Mouse (Mus musculus): ENCODE measurements at regions not wholly inside any gene's neighbourhood (a gene's known extent, or its start where the extent isn't known, plus 50 kb on each side); places are given as distances from the start of the nearest gene placed in this dataset.

- in situ Hi-C loops (cut with MboI, MseI) = no loop called here
Measured at GRCm38 (mm10) chr13:91274131-91274530, 50.4 kb upstream of the Atg10 start.

DNA sequence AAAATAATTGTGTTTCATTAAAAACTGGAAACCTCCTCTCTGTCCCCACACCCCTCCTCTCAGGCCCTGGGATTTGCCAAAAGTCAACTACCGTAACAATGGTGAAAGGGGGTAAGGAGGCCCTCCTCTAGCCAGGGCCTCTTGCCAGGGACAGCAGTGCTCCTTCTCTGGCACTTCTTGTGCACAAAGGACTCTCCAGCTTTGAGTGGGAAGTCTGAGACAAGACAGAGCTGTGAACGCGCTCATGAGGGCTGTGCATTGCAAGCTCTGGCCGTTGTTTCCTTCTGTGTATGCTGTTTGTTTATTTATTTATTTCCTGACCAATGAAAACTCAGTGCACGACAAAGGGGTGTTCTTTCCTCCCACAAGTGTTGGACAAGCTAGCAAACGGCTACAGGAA, 50.8 kb upstream of the Atg10 start:
- in situ Hi-C loops (cut with MboI, MseI) = no loop called here

DNA sequence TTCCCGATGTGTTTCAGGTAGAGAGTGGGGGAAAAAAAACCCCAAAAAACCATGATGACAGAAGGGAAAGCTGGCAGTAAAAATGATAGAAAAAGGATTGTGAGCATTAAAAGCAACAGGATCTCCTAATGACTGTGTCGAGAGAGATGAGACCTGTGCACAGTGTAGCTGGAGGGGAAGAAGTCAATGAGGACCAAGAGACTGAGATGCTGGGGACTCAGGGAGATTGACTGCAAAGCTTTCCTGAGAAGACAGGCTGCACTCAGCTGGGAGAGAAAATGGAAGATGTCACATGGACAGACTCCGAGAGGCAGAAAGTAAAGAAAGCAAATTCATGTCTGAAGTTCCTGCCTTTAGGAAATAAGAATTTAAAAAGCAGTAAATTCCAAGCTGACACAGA, 55.7 kb upstream of the Atg10 start:
- in situ Hi-C loops (cut with MboI, MseI) = no loop called here

- in situ Hi-C loops (cut with MboI, MseI) = no loop called here
Measured at GRCm38 (mm10) chr13:91295552-91296170, 71.9 kb upstream of the Atg10 start.

DNA sequence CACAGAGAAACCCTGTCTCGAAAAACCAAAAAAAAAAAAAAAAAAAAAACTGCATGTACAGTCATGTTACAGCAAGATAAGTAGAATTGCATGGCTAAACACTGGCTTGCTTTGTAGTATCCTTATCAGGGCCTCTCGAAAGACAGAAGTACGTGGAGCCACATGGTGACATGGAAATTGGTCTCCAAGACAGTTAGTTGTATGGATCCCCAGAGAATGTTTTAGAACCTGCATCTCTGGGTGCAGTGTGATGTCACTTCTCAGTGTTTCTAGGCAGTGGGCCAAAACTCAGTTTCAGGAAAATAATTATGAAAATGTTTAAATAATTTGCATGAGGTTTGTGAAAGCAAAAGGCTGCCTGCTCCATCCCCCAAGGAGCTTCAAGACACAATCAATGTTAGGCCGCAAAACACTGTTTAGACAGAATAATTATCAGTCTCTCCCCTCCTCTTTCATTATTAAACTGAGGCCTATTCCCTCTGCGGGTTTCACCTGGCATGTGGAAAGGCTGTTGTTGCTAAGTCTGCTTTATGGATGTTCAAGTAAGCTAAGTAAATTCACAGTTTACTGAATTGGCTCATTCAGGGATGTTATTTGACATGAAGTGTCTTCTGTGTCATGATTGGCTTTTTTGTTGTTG, 72.9 kb upstream of the Atg10 start:
- in situ Hi-C loops (cut with MboI, MseI) = no loop called here

- in situ Hi-C loops (cut with MboI, MseI) = no loop called here
Measured at GRCm38 (mm10) chr13:91301849-91302248, 78.1 kb upstream of the Atg10 start.

DNA sequence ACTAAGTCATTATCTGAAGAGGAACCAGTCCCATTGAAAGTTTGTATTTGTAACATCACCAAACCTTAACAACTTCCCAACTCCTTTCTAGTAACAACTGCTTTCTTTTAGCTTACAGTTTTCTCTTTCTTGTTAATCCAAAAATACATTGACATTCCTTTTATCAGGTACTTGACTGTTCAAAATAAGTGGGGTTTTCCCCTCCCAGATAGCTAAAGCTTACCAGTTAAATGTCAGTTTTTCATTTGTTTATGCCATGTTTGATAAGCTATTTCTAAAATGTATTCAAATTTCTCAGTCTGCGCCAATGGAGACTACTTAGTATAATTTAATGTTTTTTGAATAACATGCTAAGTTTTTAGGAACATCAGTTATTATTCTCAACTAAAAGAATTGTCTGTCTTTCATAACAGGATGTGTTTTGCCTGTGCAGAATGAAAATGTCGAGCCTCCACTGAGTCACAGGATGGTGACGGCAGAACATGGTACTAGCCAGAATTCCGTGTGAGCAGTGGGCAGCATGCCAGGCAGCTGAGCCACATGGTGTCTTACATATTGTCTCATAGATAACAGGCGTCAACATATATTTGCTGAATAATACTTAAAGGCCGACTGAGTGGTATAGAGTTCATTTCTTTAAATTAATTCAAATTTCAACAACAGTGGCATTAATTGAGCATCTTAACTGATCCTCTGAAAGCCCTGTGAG, 82.1 kb upstream of the Atg10 start:
- in situ Hi-C loops (cut with MboI, MseI) = no loop called here

GRCm38 (mm10) chr13:91306545-91306944, 82.8 kb upstream of the Atg10 start:
- in situ Hi-C loops (cut with MboI, MseI) = no loop called here

DNA sequence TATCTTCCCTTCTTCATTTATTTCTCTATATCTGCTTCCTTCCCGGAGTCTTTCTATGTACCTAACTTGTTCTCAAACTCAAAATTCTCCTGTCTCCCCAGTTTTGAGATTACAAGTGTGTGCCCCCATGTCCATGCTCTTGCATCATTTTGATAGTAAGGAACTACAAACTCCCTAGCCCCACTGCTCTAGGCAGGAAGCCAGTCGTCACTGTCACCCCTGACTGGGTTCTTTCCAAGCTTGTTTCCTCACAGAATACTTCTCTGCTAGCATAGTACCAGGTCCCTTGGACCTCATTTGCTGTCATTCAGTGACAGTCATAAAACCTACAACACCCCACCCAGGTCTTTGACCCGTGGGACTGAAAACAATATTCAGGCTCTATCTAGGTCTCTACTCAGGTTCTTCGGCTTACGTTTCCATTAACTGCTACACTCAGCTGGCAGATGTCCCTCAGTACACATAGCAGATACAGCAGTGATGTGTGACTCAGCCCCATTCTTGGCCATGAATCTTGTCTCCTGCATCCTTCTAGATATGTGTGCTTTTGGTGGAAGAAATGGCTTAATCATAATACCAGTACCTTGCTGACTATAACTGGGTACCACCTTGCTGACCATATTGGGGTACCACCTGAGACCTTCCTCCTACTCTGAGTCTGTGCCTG, 89.3 kb upstream of the Atg10 start:
- in situ Hi-C loops (cut with MboI, MseI) = no loop called here

GRCm38 (mm10) chr13:91322331-91322730, 98.6 kb upstream of the Atg10 start:
- in situ Hi-C loops (cut with MboI, MseI) = no loop called here

DNA sequence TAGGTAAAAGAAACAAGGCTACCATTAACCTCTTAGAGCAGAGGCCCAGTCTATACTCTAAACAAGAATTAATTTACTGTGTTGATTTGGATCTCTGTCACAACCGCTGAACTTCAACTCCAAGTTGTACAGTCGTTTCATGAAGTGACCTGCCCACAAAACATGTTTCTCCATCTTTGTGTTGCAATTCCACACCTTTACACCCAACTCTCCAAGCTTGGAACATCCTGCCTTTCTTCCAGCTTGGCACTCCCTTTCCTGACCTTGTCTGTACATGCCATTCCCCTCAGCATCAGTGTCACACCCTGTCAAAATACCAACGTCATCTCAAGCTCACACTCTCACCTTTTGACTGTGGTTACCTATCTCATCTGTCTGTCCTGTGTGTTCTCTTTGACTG, 103.1 kb upstream of the Atg10 start:
- in situ Hi-C loops (cut with MboI, MseI) = no loop called here

DNA sequence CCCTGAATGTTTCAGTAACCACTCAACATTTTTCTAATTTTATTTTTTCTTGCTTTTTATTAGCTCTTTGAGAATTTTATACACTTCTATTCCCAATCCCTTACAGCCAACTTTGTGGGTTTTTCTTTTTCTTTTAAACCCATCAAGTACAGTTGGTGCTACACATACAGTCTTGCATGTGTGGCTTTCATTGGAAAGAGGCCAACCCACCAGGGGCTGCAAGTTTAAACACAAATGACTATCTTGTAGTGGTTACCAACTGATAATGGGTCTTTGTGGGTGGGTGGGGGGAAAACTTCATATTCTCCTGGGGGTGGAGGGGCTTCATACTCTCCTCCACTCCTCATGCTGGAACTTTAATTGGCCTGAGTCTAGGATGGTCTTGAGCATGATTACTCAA, 110.5 kb upstream of the Atg10 start:
- in situ Hi-C loops (cut with MboI, MseI) = no loop called here

GRCm38 (mm10) chr13:91344139-91344538, 115.9 kb upstream of the Ssbp2 start:
- in situ Hi-C loops (cut with MboI, MseI) = no loop called here

DNA sequence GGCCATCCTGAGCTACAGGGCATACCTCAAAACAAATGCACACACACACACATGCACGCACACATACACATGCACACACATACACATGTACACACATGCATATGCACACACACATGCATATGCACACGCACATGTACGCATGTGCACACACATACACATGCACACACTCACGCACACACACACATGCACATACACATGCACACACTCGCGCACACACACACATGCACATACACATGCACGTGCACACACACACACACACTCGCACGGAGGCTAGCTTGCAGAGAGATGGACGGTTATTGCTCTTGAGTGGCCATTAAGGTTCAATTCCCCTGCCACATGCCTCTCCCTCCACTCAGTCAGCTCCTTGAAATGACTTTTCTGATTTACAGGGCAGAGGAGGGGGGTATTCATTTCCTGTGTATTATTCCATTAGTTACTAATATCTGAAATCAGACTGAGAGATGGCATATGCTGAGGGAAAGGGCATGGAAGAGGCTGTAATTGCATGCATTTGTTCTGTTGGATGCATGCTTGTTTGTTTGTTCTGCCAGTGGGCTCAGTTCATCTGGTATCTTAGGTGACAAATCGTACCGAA, 111.5 kb upstream of the Ssbp2 start:
- in situ Hi-C loops (cut with MboI, MseI) = no loop called here

- in situ Hi-C loops (cut with MboI, MseI) = no loop called here
Measured at GRCm38 (mm10) chr13:91352311-91352710, 107.8 kb upstream of the Ssbp2 start.

- in situ Hi-C loops (cut with MboI, MseI) = no loop called here
Measured at GRCm38 (mm10) chr13:91356516-91356915, 103.6 kb upstream of the Ssbp2 start.

- in situ Hi-C loops (cut with MboI, MseI) = no loop called here
Measured at GRCm38 (mm10) chr13:91360121-91360520, 100.0 kb upstream of the Ssbp2 start.

GRCm38 (mm10) chr13:91365270-91365952, 94.7 kb upstream of the Ssbp2 start:
- in situ Hi-C loops (cut with MboI, MseI) = no loop called here

- in situ Hi-C loops (cut with MboI, MseI) = no loop called here
Measured at GRCm38 (mm10) chr13:91366540-91366939, 93.5 kb upstream of the Ssbp2 start.

DNA sequence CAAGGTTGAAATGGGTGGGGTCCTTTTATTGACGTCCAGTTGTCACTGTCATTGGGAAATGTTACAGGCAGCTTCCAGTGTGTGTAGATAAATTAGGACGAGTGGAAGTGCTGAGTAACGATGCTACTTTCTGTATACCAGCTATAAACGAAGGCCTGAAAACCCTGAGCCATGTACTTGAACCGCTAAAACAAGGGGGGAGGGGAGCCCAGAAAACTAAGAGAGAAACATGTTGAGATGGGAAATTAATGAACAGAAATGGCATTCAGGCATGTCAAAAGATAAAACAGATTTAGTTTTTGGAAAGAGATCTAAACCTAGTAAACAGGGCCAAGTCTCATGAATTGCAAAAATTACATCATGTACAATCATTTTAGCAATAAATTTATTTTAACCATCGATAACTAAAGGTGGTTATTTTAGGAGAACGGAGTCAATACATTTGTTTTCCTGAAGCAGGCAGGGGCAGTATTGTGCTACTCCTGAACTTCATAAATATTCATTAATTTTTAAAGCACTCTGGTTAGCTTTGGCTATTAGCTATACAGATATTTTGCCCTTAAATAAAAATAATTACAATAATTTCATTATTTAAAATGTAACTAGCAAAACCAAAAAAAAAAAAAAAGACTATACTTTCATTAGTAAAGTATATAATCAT, 92.1 kb upstream of the Ssbp2 start:
- in situ Hi-C loops (cut with MboI, MseI) = no loop called here

DNA sequence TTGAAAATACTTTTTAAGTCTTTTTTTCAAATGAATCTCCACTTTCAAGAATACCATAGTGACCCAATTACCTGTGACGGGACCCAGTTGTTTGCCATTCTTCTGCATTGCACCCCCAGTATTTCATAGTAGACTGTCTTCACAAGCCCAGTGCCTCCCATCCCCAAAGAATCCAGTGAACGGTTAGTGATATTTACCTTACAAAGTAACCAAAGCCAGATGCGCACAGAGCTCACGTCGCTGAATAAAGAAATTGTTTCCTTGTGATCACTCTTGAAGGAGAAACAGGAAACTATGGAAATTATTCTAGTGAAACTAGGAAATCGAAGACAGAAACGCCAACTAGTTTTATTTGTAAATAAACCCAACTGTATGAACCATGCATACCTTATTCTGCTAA, 91.4 kb upstream of the Ssbp2 start:
- in situ Hi-C loops (cut with MboI, MseI) = no loop called here
